Mouse (Mus musculus): ENCODE results near the gene Ogfod2. TPM values are rescaled to one million over a fixed set of nuclear protein-coding genes. Genes with fewer than 3 reads are reported as not detected.

Ogfod2 gene
- 15.0 and 15.7 TPM in 2 replicates for polyA plus RNA-seq (2015; fragmentation: Nextera tagmentation; extraction: Ambion mirVana)

DNA sequence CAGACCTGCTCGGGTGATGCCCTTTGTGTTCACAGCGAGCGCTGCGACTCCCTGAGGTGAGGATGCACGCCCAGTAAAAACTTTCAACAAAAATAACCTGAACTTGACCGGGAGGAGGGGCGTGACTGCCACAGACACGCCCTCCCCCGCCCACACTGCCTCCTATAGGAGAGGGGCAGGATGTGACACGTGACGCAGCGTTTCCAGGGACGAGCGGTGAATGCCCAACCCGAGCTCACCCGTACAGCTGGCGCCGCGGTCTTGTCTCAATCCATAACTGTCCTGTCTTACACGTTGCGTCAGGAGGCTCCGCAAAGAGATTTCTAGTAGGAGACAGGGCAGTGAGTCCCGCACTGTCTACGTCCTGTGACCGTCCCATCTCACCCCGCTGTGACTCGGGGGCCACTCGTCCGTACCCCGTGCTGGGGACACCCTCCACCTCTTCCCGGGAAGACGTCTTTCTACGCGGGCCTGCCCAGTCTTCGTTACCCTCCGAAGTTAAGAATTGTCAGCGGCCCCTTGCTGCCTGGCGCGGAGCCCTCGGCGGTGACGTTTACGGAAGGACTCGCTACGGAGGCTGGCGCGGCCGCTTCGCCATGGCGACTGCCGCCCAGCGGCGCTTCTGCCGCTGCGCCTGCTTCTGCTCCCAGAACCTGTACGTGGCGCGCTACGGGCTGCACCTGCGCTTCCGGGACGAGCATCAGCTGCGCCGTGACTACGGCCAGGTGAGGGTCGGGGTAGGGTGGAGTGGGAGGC lies at the start of gene Ogfod2:
Gene Ogfod2 (plus strand): TSS at position 556 of the 756 bp plus-strand sequence.
- Histone ChIP-seq H3K9me3 (replicated peaks; ENCODE audit: control insufficient read depth, low read length) (no peaks in the 10 kb centered on the region), H3K9ac (ENCODE audit: low read depth, low read length) (peak within 1 kb of the TSS; percentile 91), H3K4me3 (ENCODE audit: low read depth, low read length) (peak within 1 kb of the TSS; percentile 98), H3K36me3 (ENCODE audit: control insufficient read depth, insufficient read depth) (no peaks in the 10 kb centered on the region), H3K27ac (ENCODE audit: low read length) (peak within 1 kb of the TSS; percentile 98), H3K27me3 (ENCODE audit: control insufficient read depth, insufficient read depth, low read depth, low read length) (no peaks in the 10 kb centered on the region), H3K4me2 (ENCODE audit: low read depth, low read length) (peak within 1 kb of the TSS; percentile 98), H3K4me1 (ENCODE audit: control insufficient read depth, low read depth, low read length) (peaks cover 37% of the 10 kb centered on the region)
- peak; percentile 95 for ATAC-seq (ENCODE audit: low read depth)
- under 1% methylated on average over 66 of the region's 66 CpGs for WGBS (ENCODE audit: insufficient replicate concordance)

DNA sequence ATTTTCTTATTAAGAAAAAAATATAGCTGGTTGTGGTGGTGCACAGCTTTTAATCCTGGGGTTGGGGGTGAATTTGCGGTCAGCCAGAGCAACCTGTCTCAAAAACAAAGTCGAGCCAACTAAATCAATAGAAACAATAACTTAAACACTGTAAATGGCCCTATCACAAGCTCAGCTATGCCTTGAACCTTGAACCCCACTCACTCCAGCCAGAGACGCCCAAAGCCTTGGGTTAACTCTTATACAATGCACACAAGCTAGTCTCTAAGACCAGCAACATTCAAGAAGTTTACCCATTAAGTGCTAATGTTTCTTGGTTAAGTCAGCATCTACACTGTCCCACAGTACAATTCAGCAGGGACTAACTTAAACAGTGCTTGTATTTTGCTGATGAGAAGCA lies 42.4 kb upstream of the Ogfod2 start:
- Histone ChIP-seq H3K4me2 (ENCODE audit: low read depth, low read length) (no peak overlapping the region), H3K9ac (ENCODE audit: low read depth, low read length) (no peak overlapping the region), H3K4me1 (ENCODE audit: control insufficient read depth, low read depth, low read length) (peaks cover 4% of the 10 kb centered on the region), H3K36me3 (ENCODE audit: control insufficient read depth, insufficient read depth) (no peaks in the 10 kb centered on the region), H3K4me3 (ENCODE audit: low read depth, low read length) (no peak overlapping the region), H3K27ac (ENCODE audit: low read length) (no peak overlapping the region), H3K27me3 (ENCODE audit: control insufficient read depth, insufficient read depth, low read depth, low read length) (no peaks in the 10 kb centered on the region), H3K9me3 (replicated peaks; ENCODE audit: control insufficient read depth, low read length) (no peaks in the 10 kb centered on the region)
- no peak for ATAC-seq (ENCODE audit: low read depth)
- 62% methylated on average over 3 of the region's 3 CpGs for WGBS (ENCODE audit: insufficient replicate concordance)

DNA sequence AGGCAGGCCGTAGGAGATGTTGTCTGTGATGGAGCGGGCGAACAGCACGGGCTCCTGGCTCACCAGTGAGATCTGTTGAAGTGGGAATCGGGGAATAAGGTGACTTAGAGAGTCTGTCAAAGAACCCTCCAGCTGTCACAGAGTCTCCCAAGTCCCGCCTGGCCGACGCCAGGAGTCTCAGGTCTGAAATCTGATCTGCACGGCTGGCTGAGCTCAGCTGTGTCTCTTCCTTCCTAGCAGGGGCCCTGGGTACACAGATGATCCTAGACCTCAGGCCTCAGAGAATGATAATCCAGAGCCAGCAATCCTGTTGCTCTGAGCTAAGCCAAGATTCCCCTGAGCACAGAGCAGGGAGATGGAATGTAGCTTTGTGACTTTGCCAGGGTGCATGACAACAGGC lies 38.4 kb upstream of the Ogfod2 start:
- Histone ChIP-seq H3K27ac (ENCODE audit: low read length) (no peak overlapping the region), H3K4me3 (ENCODE audit: low read depth, low read length) (no peak overlapping the region), H3K9ac (ENCODE audit: low read depth, low read length) (no peak overlapping the region), H3K36me3 (ENCODE audit: control insufficient read depth, insufficient read depth) (no peaks in the 10 kb centered on the region), H3K27me3 (ENCODE audit: control insufficient read depth, insufficient read depth, low read depth, low read length) (no peaks in the 10 kb centered on the region), H3K9me3 (replicated peaks; ENCODE audit: control insufficient read depth, low read length) (no peaks in the 10 kb centered on the region), H3K4me1 (ENCODE audit: control insufficient read depth, low read depth, low read length) (peaks cover 19% of the 10 kb centered on the region), H3K4me2 (ENCODE audit: low read depth, low read length) (no peak overlapping the region)
- no peak for ATAC-seq (ENCODE audit: low read depth)
- WGBS (ENCODE audit: insufficient replicate concordance), result 62% methylated on average over 9 of the region's 9 CpGs

DNA sequence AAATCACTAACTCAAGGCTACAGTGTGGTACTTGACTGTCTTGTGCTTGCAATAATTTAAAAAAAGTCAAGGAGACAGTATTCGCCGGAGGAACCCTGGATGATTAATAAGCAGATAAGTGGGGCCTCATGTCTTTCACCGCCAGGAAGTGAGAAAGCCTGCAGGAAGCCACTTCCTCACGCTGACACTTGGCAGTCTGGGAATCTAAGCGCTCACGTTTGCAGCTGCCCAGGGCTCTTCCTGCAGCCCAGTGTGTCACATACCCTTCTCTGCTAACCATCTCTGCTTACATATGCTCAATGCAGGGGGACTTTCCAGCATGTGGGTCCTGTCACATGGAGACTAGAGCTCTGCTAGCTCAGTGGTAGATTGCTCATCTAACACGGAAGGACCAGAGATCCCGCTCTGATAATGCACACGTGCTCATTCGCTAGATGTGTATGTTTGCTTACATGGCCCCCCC lies 37.2 kb upstream of the Ogfod2 start:
- H3K4me3 ChIP-seq (ENCODE audit: low read depth, low read length), result no peak overlapping the region
- H3K9me3 ChIP-seq (replicated peaks; ENCODE audit: control insufficient read depth, low read length), result no peaks in the 10 kb centered on the region
- 0 out of 2 replicates have a peak overlapping the region, but pooled peaks have one; percentile 12 for H3K27ac ChIP-seq (ENCODE audit: low read length)
- ATAC-seq (ENCODE audit: low read depth), result 0 out of 2 replicates have a peak, but pooled peaks have one; percentile 5
- H3K27me3 ChIP-seq (ENCODE audit: control insufficient read depth, insufficient read depth, low read depth, low read length), result no peaks in the 10 kb centered on the region
- no peaks in the 10 kb centered on the region for H3K36me3 ChIP-seq (ENCODE audit: control insufficient read depth, insufficient read depth)
- no peak overlapping the region for H3K4me2 ChIP-seq (ENCODE audit: low read depth, low read length)
- no peak overlapping the region; the same call in 1 of the 2 replicates for H3K9ac ChIP-seq (ENCODE audit: low read depth, low read length)
- H3K4me1 ChIP-seq (ENCODE audit: control insufficient read depth, low read depth, low read length), result peaks cover 19% of the 10 kb centered on the region
- WGBS (ENCODE audit: insufficient replicate concordance), result 7% methylated on average over 10 of the region's 10 CpGs

DNA sequence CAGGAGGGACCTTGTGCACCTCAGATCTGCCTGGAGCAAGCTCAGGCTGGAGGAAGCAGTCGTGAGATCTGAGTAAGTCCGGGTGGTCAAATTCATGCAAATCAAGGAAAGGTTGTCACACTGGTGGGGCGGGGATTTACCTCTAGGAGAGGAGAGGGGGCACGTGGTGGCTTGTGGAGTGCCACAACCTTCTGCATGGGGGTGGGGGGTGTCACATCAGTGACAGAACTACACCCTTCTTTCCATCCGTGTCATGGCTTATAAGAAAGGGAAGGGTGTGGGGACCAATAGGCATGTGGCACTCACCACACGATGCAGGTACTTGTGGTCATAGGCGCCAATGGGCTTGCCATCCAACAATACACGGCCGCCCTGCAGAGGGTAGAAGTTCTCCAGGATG lies 36.4 kb upstream of the Ogfod2 start:
- ATAC-seq (ENCODE audit: low read depth), result no peak
- H3K9me3 ChIP-seq (replicated peaks; ENCODE audit: control insufficient read depth, low read length), result no peaks in the 10 kb centered on the region
- H3K4me3 ChIP-seq (ENCODE audit: low read depth, low read length), result no peak overlapping the region
- H3K4me1 ChIP-seq (ENCODE audit: control insufficient read depth, low read depth, low read length), result peaks cover 19% of the 10 kb centered on the region
- H3K27ac ChIP-seq (ENCODE audit: low read length), result peak overlapping the region; percentile 31
- H3K4me2 ChIP-seq (ENCODE audit: low read depth, low read length), result no peak overlapping the region
- H3K27me3 ChIP-seq (ENCODE audit: control insufficient read depth, insufficient read depth, low read depth, low read length), result no peaks in the 10 kb centered on the region
- H3K36me3 ChIP-seq (ENCODE audit: control insufficient read depth, insufficient read depth), result no peaks in the 10 kb centered on the region
- no peak overlapping the region for H3K9ac ChIP-seq (ENCODE audit: low read depth, low read length)
- WGBS (ENCODE audit: insufficient replicate concordance), result 44% methylated on average over 9 of the region's 9 CpGs

DNA sequence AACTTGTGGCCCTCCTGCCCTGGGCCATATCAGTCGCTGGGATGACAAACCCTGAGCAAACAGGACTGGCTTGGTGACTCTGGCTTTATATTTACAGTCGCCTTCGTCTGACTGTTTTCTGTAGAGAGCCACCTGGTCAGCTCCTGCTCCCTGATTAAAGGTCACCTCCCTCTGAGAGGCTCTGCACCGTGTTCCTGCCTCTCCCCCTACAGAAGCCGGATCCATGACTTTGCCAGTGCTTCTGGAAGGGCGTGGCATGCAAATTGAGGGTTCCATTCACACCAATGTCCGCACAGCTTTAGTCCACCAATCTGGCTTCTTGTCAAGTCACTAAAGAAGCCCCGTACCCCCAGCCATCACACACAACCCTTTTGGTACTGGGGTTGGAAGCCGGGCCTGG lies 35.5 kb upstream of the Ogfod2 start:
- peaks cover 19% of the 10 kb centered on the region for H3K4me1 ChIP-seq (ENCODE audit: control insufficient read depth, low read depth, low read length)
- WGBS (ENCODE audit: insufficient replicate concordance), result 49% methylated on average over 9 of the region's 9 CpGs
- no peak overlapping the region for H3K4me3 ChIP-seq (ENCODE audit: low read depth, low read length)
- H3K27me3 ChIP-seq (ENCODE audit: control insufficient read depth, insufficient read depth, low read depth, low read length), result no peaks in the 10 kb centered on the region
- H3K36me3 ChIP-seq (ENCODE audit: control insufficient read depth, insufficient read depth), result no peaks in the 10 kb centered on the region
- peak overlapping the region; percentile 31 for H3K27ac ChIP-seq (ENCODE audit: low read length)
- no peaks in the 10 kb centered on the region for H3K9me3 ChIP-seq (replicated peaks; ENCODE audit: control insufficient read depth, low read length)
- ATAC-seq (ENCODE audit: low read depth), result peak; percentile 79
- H3K9ac ChIP-seq (ENCODE audit: low read depth, low read length), result no peak overlapping the region
- no peak overlapping the region for H3K4me2 ChIP-seq (ENCODE audit: low read depth, low read length)

DNA sequence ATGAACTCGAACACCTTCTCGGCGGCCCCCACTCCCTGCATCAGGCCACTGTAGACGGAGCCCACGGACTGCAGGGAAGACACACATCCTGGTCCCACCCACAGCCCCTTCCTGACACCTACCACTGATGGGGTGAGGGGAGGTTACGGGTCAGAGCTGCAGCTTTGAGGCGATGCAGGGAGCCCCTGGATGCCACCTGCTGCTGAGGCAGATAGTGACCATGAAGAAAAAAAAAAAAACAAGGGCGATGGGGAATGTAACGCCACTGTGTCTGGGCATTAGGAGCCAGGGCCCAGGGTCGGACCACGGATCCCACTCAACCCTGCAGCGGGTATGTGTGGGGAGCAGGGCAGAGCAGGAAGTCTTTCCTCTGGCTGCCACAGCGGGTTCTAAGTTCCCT lies 34.9 kb upstream of the Ogfod2 start:
- no peak overlapping the region for H3K9ac ChIP-seq (ENCODE audit: low read depth, low read length)
- no peak overlapping the region for H3K4me2 ChIP-seq (ENCODE audit: low read depth, low read length)
- no peaks in the 10 kb centered on the region for H3K27me3 ChIP-seq (ENCODE audit: control insufficient read depth, insufficient read depth, low read depth, low read length)
- peaks cover 19% of the 10 kb centered on the region for H3K4me1 ChIP-seq (ENCODE audit: control insufficient read depth, low read depth, low read length)
- WGBS (ENCODE audit: insufficient replicate concordance), result 57% methylated on average over 13 of the region's 13 CpGs
- no peaks in the 10 kb centered on the region for H3K36me3 ChIP-seq (ENCODE audit: control insufficient read depth, insufficient read depth)
- H3K9me3 ChIP-seq (replicated peaks; ENCODE audit: control insufficient read depth, low read length), result no peaks in the 10 kb centered on the region
- no peak overlapping the region for H3K4me3 ChIP-seq (ENCODE audit: low read depth, low read length)
- no peak overlapping the region for H3K27ac ChIP-seq (ENCODE audit: low read length)
- no peak for ATAC-seq (ENCODE audit: low read depth)

DNA sequence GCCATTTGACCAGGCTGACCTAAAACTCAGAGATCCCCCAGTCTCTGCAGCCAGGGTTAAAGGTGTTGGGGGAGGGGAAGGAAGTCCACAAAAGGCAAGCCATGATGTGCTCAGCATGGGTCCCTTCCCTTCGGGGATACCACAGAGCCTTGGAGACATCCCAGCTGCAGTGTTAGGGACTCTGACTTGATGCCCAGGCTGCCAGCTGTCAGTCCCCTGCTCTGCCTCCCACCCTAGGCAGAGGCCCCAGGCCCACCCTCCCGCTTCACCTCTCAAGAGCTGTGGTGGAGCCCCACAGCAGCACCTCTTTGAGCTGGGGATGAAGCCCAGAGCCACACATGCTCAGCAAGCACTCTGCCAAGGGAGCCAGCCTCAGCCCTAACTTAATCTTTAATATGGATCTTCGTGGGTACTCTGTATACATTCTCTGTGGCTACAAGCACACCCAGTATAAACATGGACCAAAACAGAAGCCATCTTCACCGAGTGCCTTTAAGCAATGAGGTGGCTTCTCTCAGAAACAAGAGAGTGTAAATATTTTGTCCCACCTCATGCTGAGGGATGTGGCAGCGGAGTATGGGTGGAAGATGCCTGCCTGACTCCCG lies 34.1 kb upstream of the Ogfod2 start:
- no peak overlapping the region for H3K27ac ChIP-seq (ENCODE audit: low read length)
- H3K36me3 ChIP-seq (ENCODE audit: control insufficient read depth, insufficient read depth), result no peaks in the 10 kb centered on the region
- no peaks in the 10 kb centered on the region for H3K27me3 ChIP-seq (ENCODE audit: control insufficient read depth, insufficient read depth, low read depth, low read length)
- H3K9me3 ChIP-seq (replicated peaks; ENCODE audit: control insufficient read depth, low read length), result no peaks in the 10 kb centered on the region
- no peak overlapping the region for H3K4me3 ChIP-seq (ENCODE audit: low read depth, low read length)
- WGBS (ENCODE audit: insufficient replicate concordance), result 60% methylated on average over 6 of the region's 6 CpGs
- no peak overlapping the region for H3K4me2 ChIP-seq (ENCODE audit: low read depth, low read length)
- no peak for ATAC-seq (ENCODE audit: low read depth)
- H3K9ac ChIP-seq (ENCODE audit: low read depth, low read length), result no peak overlapping the region
- H3K4me1 ChIP-seq (ENCODE audit: control insufficient read depth, low read depth, low read length), result peaks cover 19% of the 10 kb centered on the region

DNA sequence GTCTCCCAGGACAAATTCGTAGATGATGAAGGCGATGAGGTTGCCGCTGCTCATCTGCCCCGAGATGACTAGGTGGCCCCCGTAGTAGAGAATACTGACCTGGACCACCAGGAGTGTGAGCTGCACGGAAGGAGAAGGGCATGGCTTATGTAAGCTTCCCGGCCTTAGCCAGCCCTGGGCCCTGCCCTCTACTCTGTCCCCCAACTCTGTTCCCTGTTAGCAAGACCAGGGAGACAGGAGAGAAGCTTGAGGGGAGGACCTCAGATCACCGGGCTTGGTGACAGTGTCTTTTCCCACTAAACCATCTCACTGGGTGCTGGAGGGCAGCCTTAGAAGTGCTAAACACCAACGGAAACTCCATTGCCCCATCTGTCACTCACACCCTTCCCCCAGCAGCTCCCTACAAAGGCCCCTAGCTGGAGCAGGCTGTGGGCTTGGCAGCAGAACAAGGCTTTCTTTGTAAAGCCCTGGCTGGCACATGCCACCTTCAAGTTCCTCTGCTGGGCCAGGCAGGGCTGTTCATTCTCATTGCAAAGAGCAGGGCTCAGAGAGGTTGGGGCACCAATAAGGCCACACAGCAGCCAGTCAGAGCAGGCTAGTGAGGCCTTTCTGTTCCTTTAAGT lies 33.2 kb upstream of the Ogfod2 start:
- no peak overlapping the region for H3K9ac ChIP-seq (ENCODE audit: low read depth, low read length)
- peaks cover 19% of the 10 kb centered on the region for H3K4me1 ChIP-seq (ENCODE audit: control insufficient read depth, low read depth, low read length)
- H3K27me3 ChIP-seq (ENCODE audit: control insufficient read depth, insufficient read depth, low read depth, low read length), result no peaks in the 10 kb centered on the region
- ATAC-seq (ENCODE audit: low read depth), result no peak
- H3K36me3 ChIP-seq (ENCODE audit: control insufficient read depth, insufficient read depth), result no peaks in the 10 kb centered on the region
- H3K4me3 ChIP-seq (ENCODE audit: low read depth, low read length), result no peak overlapping the region
- H3K4me2 ChIP-seq (ENCODE audit: low read depth, low read length), result no peak overlapping the region
- WGBS (ENCODE audit: insufficient replicate concordance), result 66% methylated on average over 9 of the region's 9 CpGs
- no peak overlapping the region; the same call in 1 of the 2 replicates for H3K27ac ChIP-seq (ENCODE audit: low read length)
- no peaks in the 10 kb centered on the region for H3K9me3 ChIP-seq (replicated peaks; ENCODE audit: control insufficient read depth, low read length)

Measured in liver, embryonic 16.5 days (tissue).